Mouse (Mus musculus) lung, adult 2 months (tissue): ENCODE measurements around the gene Gata2.

ENCODE experiments used
- CTCF ChIP-seq: fragments of 200-500 bp; IDR thresholded peaks from 2 replicates; pipeline ENCODE4 v1.5.1; 2011; ENCODE audit warnings: mild to moderate bottlenecking, low read length, control low read depth; ENCODE audit not compliant: insufficient read depth
- POLR2A ChIP-seq: fragments of 200-500 bp; IDR thresholded peaks from 2 replicates; pipeline ENCODE4 v1.6.1; 2011; ENCODE audit warnings: low read depth, mild to moderate bottlenecking, control low read depth, low read length, borderline replicate concordance; ENCODE audit errors: extremely low read depth

DNA sequence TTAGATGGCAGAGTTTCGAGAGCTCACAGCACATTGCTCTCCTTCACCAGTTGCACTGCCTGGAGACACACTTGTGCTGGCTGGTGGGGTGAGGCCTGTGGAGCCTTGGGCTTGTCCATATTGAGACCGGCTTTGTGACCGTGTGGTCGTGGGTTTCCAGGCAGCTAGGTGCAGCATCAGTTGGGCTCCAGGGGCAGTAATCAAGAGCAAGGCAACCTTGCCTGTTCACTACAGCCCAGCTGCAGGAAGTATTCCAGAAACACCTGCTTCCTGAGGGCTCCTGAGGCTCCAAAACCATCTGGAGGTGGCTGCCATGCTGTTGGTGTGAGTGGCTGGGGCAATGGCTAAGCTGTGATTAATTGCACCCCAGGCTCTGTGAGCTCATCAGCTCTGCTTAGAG lies 47.9 kb upstream of the Gata2 start:
- TF ChIP-seq POLR2A, result no peak
- TF ChIP-seq CTCF, result no peak
